Mouse (Mus musculus) ES-Bruce4 (cell line): ENCODE measurements at regions not wholly inside any gene's neighbourhood (a gene's known extent, or its start where the extent isn't known, plus 50 kb on each side); places are given as distances from the start of the nearest gene placed in this dataset.

ENCODE experiments used
- CTCF ChIP-seq: IDR thresholded peaks from one replicate; pipeline ENCODE4 v1.8.1; 2011; ENCODE audit warnings: low read depth, low read length
- POLR2A ChIP-seq: IDR thresholded peaks from one replicate; pipeline ENCODE4 v1.8.1; 2011; ENCODE audit warnings: low read length; ENCODE audit not compliant: insufficient read depth

DNA sequence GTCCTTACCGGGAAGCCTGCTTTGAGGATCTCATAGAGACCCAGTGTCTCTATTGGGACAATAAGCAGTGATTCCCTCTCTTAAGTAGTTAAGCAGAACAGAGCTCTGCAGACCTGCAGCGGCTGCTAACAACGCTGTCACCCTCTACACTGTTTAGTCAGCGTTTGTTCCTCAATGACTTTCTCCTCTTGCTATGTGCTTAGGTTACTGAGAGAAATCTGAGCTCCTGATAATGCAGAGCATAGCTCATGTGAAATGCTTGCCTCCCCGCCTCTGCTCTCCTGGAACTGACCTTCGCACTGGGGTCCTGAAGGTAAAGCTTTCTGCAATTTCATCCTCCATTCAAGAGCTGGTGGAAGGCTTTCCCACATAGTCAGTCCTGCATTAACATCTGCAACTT lies 226.6 kb upstream of the Ppargc1a start:
- TF ChIP-seq CTCF (no peak), POLR2A (no peak)
